Mouse (Mus musculus): ENCODE data around the gene Rab39b.

The Rab39b gene

GRCm38 (mm10) chrX:75577582-75578324, at the start of gene Rab39b:
Gene Rab39b, minus strand, starts transcription at chrX:75578231.
- peak; percentile 4 to 16 for DNase-seq

GRCm38 (mm10) chrX:75578539-75578938, 508 bp upstream of the Rab39b start:
- DNase-seq: no peak
